Mouse (Mus musculus) thymus, adult 2 months (tissue): Measurements from ENCODE around the gene Tmem8. TPM values are rescaled to one million over a fixed set of nuclear protein-coding genes. Genes with fewer than 3 reads are reported as not detected.

Experiments
- DNase-seq: peaks from one replicate; pipeline ENCODE4 v3.0.0; 2021
- H3K27ac ChIP-seq: fragments of 200-500 bp; 2 replicates; pipeline ENCODE4 v1.5.1; 2012; ENCODE audit warnings: low read length, control low read depth; ENCODE audit not compliant: control insufficient read depth, insufficient read depth
- H3K27me3 ChIP-seq: fragments of 200-500 bp; 2 replicates; pipeline ENCODE4 v1.6.1; 2012; ENCODE audit warnings: mild to moderate bottlenecking, low read length, moderate library complexity, mixed read lengths; ENCODE audit not compliant: control insufficient read depth, insufficient read depth
- H3K36me3 ChIP-seq: fragments of 200-500 bp; 2 replicates; pipeline ENCODE4 v1.6.1; 2012; ENCODE audit warnings: mild to moderate bottlenecking, low read length, moderate library complexity; ENCODE audit not compliant: control insufficient read depth, insufficient read depth
- H3K4me1 ChIP-seq: fragments of 200-500 bp; replicated peaks from 2 replicates; pipeline ENCODE4 v1.6.1; 2012; ENCODE audit warnings: low read length; ENCODE audit not compliant: control insufficient read depth, insufficient read depth
- H3K4me3 ChIP-seq: fragments of 200-500 bp; 2 replicates; pipeline ENCODE4 v1.5.1; 2012; ENCODE audit warnings: mild to moderate bottlenecking, low read length, control low read depth, moderate library complexity; ENCODE audit not compliant: control insufficient read depth, insufficient read depth
- CTCF ChIP-seq: fragments of 200-500 bp; IDR thresholded peaks from 2 replicates; pipeline ENCODE4 v1.5.1; 2012; ENCODE audit warnings: mild to moderate bottlenecking, control low read depth, low read length, moderate library complexity, borderline replicate concordance; ENCODE audit not compliant: control insufficient read depth, poor library complexity, insufficient read depth; ENCODE audit errors: extremely low read depth
- POLR2A ChIP-seq: fragments of 200-500 bp; IDR thresholded peaks from 2 replicates; pipeline ENCODE4 v1.6.1; 2012; ENCODE audit warnings: mild to moderate bottlenecking, low read length, control low read depth, moderate library complexity; ENCODE audit not compliant: control insufficient read depth, poor library complexity, insufficient read depth; ENCODE audit errors: extremely low read depth
- WGBS: fragments of 180-500 bp; shearing (Covaris S2); methylation state at CpG from one replicate; pipeline ENCODE4 v1.1.7; 2018; 5-methylcytosine and 5-hydroxymethylcytosine counted together
- polyA plus RNA-seq: library from polyadenylated mRNA; depleted of rRNA; stranded (reverse); fragments of >200 nt; gene quantifications from 2 replicates; pipeline ENCODE4 v1.2.3, GENCODE M21; 2012; rRNA removed

Tmem8 gene
- polyA plus RNA-seq, 1 experiment, result 43.2 TPM

DNA sequence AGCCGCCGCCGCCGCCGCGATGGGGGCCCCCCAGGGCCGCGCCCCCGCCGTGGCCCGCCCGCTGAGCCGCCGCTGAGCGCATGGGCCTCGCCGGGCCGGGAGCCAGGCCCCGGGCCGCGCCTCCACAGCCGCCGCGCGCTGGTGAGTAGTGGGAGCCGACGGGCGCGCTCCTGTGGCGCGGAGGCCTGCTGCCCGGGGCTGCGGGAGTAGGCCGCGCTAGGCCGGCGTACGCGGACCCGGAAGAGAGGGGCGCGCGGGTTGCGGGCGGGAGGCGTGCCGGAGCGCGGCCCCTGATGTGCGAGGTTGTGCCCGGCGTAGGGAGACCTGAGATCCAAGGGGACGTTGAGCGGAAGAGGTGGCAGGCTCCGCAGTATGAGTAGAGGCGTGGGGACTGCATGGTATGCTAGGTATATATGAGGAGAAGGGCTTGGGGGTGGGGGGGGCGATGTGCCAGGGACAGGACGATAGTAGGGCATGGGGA is 25.8 kb downstream of the Tmem8 start:
- peaks cover 10% of the 10 kb centered on the region for H3K4me1 ChIP-seq
- WGBS, result 3% methylated on average over 58 of the region's 58 CpGs
- H3K4me3 ChIP-seq, result peak overlapping the region; percentile 64
- TF ChIP-seq POLR2A (no peak), CTCF (0 out of 2 replicates have a peak, but pooled peaks have one; percentile 41)
- DNase-seq, result peak; percentile 58
- H3K36me3 ChIP-seq, result peaks cover 10% of the 10 kb centered on the region; the same call in 1 of the 2 replicates
- H3K27ac ChIP-seq, result no peak overlapping the region
- H3K27me3 ChIP-seq, result no peaks in the 10 kb centered on the region

DNA sequence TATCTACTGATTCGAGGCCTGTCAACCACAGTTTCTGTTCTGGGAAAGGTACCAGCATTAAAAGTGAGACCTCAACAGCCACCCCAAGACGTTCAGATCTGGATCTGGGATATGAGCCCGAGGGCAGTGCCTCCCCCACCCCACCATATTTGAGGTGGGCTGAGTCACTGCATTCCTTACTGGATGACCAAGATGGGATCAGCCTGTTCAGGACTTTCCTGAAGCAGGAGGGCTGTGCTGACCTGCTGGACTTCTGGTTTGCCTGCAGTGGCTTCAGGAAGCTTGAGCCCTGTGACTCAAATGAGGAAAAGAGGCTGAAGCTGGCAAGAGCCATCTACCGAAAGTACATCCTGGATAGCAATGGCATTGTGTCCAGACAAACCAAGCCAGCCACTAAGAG is 29.7 kb downstream of the Tmem8 start:
- H3K36me3 ChIP-seq, result peaks cover 27% of the 10 kb centered on the region

DNA sequence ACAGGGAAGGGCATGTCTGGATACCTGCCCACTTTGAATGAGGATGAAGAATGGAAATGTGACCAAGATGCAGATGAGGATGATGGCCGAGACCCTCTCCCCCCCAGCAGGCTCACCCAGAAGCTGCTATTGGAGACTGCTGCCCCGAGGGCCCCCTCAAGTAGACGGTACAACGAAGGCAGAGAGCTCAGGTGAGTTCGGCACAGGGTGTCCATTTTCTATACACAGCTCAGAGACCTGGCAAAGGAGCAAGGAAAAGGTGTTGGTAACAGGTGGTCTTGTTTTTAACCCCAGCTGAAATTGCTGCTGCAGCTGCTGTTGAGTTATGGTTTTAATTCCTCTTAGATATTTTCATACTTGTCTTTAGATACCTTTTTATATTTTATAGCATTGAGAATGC is 30.3 kb downstream of the Tmem8 start:
- Histone ChIP-seq H3K4me1 (peaks cover 5% of the 10 kb centered on the region), H3K4me3 (no peak overlapping the region), H3K27me3 (no peaks in the 10 kb centered on the region), H3K36me3 (peaks cover 27% of the 10 kb centered on the region), H3K27ac (no peak overlapping the region)
- WGBS, result 98% methylated on average over 5 of the region's 5 CpGs
- no peak for TF ChIP-seq POLR2A
- no peak for TF ChIP-seq CTCF
- no peak for DNase-seq

More for the DNA sequence above, 29.7 kb downstream of the Tmem8 start:
- Histone ChIP-seq H3K4me1 (peaks cover 9% of the 10 kb centered on the region), H3K4me3 (no peak overlapping the region), H3K27ac (no peak overlapping the region), H3K27me3 (no peaks in the 10 kb centered on the region)
- no peak for DNase-seq
- WGBS, result 88% methylated on average over 4 of the region's 4 CpGs
- TF ChIP-seq POLR2A (no peak), CTCF (no peak)

DNA sequence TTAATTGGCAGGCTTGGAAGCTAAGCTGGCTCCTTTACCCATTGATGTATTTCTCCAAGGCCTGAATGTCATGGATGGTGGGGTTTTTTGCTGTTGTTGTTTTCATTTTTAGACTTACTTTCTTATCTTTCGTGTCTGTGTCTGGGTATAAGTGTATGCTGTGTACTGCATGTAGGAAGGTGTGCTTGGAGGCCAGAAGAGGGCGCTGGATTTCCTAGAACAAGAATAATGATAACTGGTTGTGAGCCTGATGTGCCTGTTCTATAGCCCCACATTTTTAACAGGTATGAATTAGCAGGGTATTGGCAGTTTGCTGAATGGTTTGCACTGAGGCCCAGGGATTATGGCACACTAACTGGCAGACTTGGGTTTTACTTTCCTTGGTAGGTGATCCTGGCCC is 36.0 kb downstream of the Tmem8 start:
- peaks cover 38% of the 10 kb centered on the region for H3K36me3 ChIP-seq
- WGBS, result 96% methylated on average over 2 of the region's 2 CpGs
- TF ChIP-seq POLR2A (no peak), CTCF (no peak)

DNA sequence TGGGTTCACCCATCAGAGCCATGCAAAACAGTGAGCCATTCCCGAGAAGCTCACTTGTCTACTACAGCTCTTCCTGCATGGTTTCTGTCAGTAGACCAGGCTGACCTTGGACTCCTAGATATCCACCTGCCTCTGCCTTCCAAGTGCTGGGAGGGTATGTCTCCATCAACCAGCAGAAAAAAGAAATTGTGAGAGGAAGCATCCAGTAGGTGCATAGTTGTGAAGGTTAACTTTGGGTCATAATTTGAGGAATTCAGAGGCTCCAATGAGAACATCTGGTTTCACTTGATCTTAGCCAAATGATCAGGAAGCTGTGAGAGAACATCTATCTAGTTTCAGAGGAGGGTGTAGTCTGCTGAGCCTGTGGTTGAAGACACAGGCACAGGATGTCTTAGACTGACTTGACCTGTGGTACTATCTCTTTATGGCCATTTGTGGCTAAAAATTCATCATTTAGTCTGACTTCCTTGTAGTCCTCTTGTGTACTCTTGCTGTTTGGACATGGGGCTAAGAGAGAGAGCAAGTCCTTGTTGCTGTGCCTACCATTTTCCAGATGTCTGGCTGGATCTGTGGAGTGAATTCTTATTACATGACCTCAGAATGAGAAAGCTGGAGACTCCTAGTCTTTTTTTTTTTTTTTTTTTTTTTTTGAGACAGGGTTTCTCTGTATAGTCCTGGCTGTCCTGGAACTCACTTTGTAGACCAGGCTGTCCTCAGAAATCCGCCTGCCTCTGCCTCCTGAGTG is 39.0 kb downstream of the Tmem8 start:
- Histone ChIP-seq H3K27ac (no peak overlapping the region), H3K4me3 (no peak overlapping the region), H3K36me3 (peaks cover 32% of the 10 kb centered on the region), H3K27me3 (no peaks in the 10 kb centered on the region), H3K4me1 (no peaks in the 10 kb centered on the region)
- DNase-seq, result no peak
- 97% methylated on average over 2 of the region's 2 CpGs for WGBS
- TF ChIP-seq CTCF, result no peak
- TF ChIP-seq POLR2A, result no peak

More for the DNA sequence above, 36.0 kb downstream of the Tmem8 start:
- Histone ChIP-seq H3K4me1 (no peaks in the 10 kb centered on the region), H3K4me3 (no peak overlapping the region), H3K27me3 (no peaks in the 10 kb centered on the region), H3K27ac (no peak overlapping the region)
- DNase-seq, result no peak

DNA sequence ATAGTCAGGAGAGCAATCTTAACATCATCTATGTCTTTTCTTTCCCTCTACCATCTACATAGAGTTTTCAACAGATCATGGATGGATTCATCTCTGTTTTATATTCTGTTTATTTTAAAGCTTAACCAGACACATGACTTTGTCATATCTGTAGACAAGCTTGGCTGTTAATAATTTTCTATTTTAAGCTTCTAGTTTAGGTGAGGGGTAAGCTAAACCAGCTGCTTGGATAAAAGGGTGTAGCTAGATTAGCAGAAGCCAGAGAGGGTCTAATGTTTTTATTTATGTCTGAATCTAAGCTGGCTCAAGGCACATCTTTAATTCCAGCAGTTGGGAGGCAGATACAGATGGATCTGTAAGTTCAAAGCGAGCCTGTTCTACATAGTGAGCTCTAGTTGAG is 49.6 kb downstream of the Tmem8 start:
- no peaks in the 10 kb centered on the region for H3K36me3 ChIP-seq
- DNase-seq, result no peak
- H3K27me3 ChIP-seq, result no peaks in the 10 kb centered on the region
- no peak for TF ChIP-seq CTCF
- TF ChIP-seq POLR2A, result no peak
- H3K4me3 ChIP-seq, result no peak overlapping the region
- no peaks in the 10 kb centered on the region for H3K4me1 ChIP-seq
- H3K27ac ChIP-seq, result no peak overlapping the region
- WGBS, result 92% methylated on average over 1 of the region's 1 CpGs

DNA sequence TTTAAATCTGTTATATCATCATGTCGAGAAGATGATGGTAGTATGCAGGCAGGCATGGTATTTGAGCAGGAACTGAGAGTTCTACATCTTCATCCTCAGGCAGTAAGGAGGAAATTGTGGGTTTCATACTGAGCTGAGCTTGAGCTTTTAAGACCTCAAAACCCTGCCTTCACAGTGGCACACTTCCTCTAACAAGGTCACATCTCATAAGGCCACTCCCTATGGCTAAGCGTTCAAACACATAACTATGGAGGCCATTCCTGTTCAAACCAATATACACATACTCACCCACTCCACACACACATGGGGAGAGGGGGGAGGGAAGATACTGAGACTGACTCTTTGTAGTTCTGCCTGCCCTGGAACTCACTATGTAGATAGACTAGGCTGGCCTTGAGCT is 54.9 kb downstream of the Tmem8 start:
- no peaks in the 10 kb centered on the region for H3K4me1 ChIP-seq
- TF ChIP-seq CTCF, result no peak
- no peak for TF ChIP-seq POLR2A
- H3K4me3 ChIP-seq, result no peak overlapping the region
- peak; percentile 43 for DNase-seq
- H3K27me3 ChIP-seq, result no peaks in the 10 kb centered on the region
- 9% methylated on average over 2 of the region's 2 CpGs for WGBS
- H3K27ac ChIP-seq, result no peak overlapping the region; the same call in 1 of the 2 replicates
- H3K36me3 ChIP-seq, result no peaks in the 10 kb centered on the region

Other genes starting within 250 kb of the Tmem8 start
- 52.1 and 54.6 TPM in 2 replicates for gene Mcrip2, start 244.5 kb upstream of the Tmem8 start, polyA plus RNA-seq
- 77.3 and 82.3 TPM in 2 replicates for gene Mettl26, start 238.2 kb upstream of the Tmem8 start, polyA plus RNA-seq
- 2.9 and 3.7 TPM in 2 replicates for gene Wfikkn1, start 232.4 kb upstream of the Tmem8 start, polyA plus RNA-seq
- 43.5 and 57.6 TPM in 2 replicates for gene Rab40c, start 193.6 kb upstream of the Tmem8 start, polyA plus RNA-seq
- gene Pigq, start 168.4 kb upstream of the Tmem8 start, polyA plus RNA-seq, result 133 and 134 TPM in 2 replicates
- gene Nhlrc4, start 168.3 kb upstream of the Tmem8 start, polyA plus RNA-seq, result 0.51 and 0.62 TPM in 2 replicates
- gene A930017K11Rik, start 160.7 kb upstream of the Tmem8 start, polyA plus RNA-seq, result 0.06 and 0.19 TPM in 2 replicates
- gene Capn15, start 127.5 kb upstream of the Tmem8 start, polyA plus RNA-seq, result 80.7 and 82.6 TPM in 2 replicates
- 25.2 and 26.2 TPM in 2 replicates for gene Rab11fip3, start 43.7 kb upstream of the Tmem8 start, polyA plus RNA-seq
- 10.0 and 11.5 TPM in 2 replicates for gene Decr2, start 23.0 kb upstream of the Tmem8 start, polyA plus RNA-seq
- 30.9 and 33.1 TPM in 2 replicates for gene Nme4, start 17.7 kb upstream of the Tmem8 start, polyA plus RNA-seq
- gene Mrpl28, start 10.2 kb downstream of the Tmem8 start, polyA plus RNA-seq, result 80.0 and 82.6 TPM in 2 replicates
- 38.0 and 40.1 TPM in 2 replicates for gene Axin1, start 25.4 kb downstream of the Tmem8 start, polyA plus RNA-seq
- not detected in 2 replicates for gene Pdia2, start 85.8 kb downstream of the Tmem8 start, polyA plus RNA-seq
- gene Rgs11, start 89.7 kb downstream of the Tmem8 start, polyA plus RNA-seq, result 9.2 and 10.6 TPM in 2 replicates
- gene Arhgdig, start 94.5 kb downstream of the Tmem8 start, polyA plus RNA-seq, result 0.77 and 1.0 TPM in 2 replicates
- gene Fam234a, start 130.9 kb downstream of the Tmem8 start, polyA plus RNA-seq, result 18.9 and 24.3 TPM in 2 replicates
- gene Luc7l, start 139.6 kb downstream of the Tmem8 start, polyA plus RNA-seq, result 36.7 and 38.8 TPM in 2 replicates